Mouse (Mus musculus) layer of hippocampus, postnatal 25 days (tissue): Measurements from ENCODE around the gene Tbl2. TPM values are rescaled to one million over a fixed set of nuclear protein-coding genes. Genes with fewer than 3 reads are reported as not detected.

Experiments used
- DNase-seq, 2 experiments: peaks; one replicate each; pipeline ENCODE4 v3.0.0; 2022; ENCODE audit warnings: mixed read lengths in 2 of 2, low spot score in 1 of 2; ENCODE audit errors: extremely low spot score in 1 of 2
- microRNA-seq, 2 experiments: library from miRNA; unstranded; fragments of <30 nt; microRNA quantifications; one replicate each; pipeline ENCODE4 v1.2.0; 2021
- total RNA-seq, 2 experiments: library from RNA; stranded (reverse); gene quantifications; 2 replicates each; pipeline ENCODE4 v1.2.3; 2021

Tbl2 gene
- total RNA-seq, 2 experiments from 2014 or later: 32.1 to 34.4 TPM

GRCm38 (mm10) chr5:135185596-135185995 is 36.1 kb downstream of the Tbl2 start:
- DNase-seq: no peak

- DNase-seq: no peak
Measured at GRCm38 (mm10) chr5:135186231-135186620, 36.8 kb downstream of the Tbl2 start.

GRCm38 (mm10) chr5:135186621-135187348 is 37.3 kb downstream of the Tbl2 start, which contains the start of gene Baz1b:
Baz1b (plus strand) TSS chr5:135187264.
- DNase-seq: peak; percentile 83 to 96

- peak in 1 of 2 experiments; percentile 33 for DNase-seq
Measured at GRCm38 (mm10) chr5:135187349-135188213, 38.1 kb downstream of the Tbl2 start.

- DNase-seq: no peak
Measured at GRCm38 (mm10) chr5:135188214-135188554, 38.7 kb downstream of the Tbl2 start.

GRCm38 (mm10) chr5:135189281-135190022 is 40.0 kb downstream of the Tbl2 start:
- DNase-seq: no peak

GRCm38 (mm10) chr5:135191620-135192019 is 42.2 kb downstream of the Tbl2 start:
- DNase-seq: peak in 1 of 2 experiments; percentile 73

- no peak for DNase-seq
Measured at GRCm38 (mm10) chr5:135192431-135192830, 43.0 kb downstream of the Tbl2 start.

GRCm38 (mm10) chr5:135196367-135196766 is 46.9 kb downstream of the Tbl2 start:
- no peak for DNase-seq

GRCm38 (mm10) chr5:135202763-135203162 is 53.3 kb downstream of the Tbl2 start:
- DNase-seq: no peak

- no peak for DNase-seq
Measured at GRCm38 (mm10) chr5:135208197-135208596, 58.7 kb downstream of the Tbl2 start.

Small RNA genes lying within 50 kb of the gene (microRNA-seq; reads per million reads assigned to microRNA genes)
- 0 reads per million in 2 experiments for gene Gm25315

Other genes starting within 250 kb of the Tbl2 start
- gene Tmem270, start 242.9 kb upstream of the Tbl2 start, total RNA-seq: not detected
- not detected for gene Cldn13, start 234.1 kb upstream of the Tbl2 start, total RNA-seq
- gene Mettl27, start 217.3 kb upstream of the Tbl2 start, total RNA-seq: 1 to 10 TPM; 9.2 to 9.3 TPM
- not detected for gene Cldn4, start 202.7 kb upstream of the Tbl2 start, total RNA-seq
- gene Cldn3, start 163.4 kb upstream of the Tbl2 start, total RNA-seq: 1 to 10 TPM in 1 of 2 experiments, under 1 TPM in 1; 0.59 to 1.2 TPM
- gene Abhd11, start 140.5 kb upstream of the Tbl2 start, total RNA-seq: 10 to 100 TPM; 32.0 to 33.4 TPM
- 100 to 1,000 TPM; 113 to 115 TPM for gene Stx1a, start 126.2 kb upstream of the Tbl2 start, total RNA-seq
- 10 to 100 TPM; 43.7 TPM for gene Dnajc30, start 85.5 kb upstream of the Tbl2 start, total RNA-seq
- 10 to 100 TPM; 48.7 to 51.6 TPM for gene Bud23, start 84.7 kb upstream of the Tbl2 start, total RNA-seq
- gene Vps37d, start 71.4 kb upstream of the Tbl2 start, total RNA-seq: 10 to 100 TPM; 30.4 to 32.8 TPM
- gene Mlxipl, start 59.8 kb upstream of the Tbl2 start, total RNA-seq: 1 to 10 TPM; 3.1 to 5.8 TPM
- gene Bcl7b, start 18.6 kb downstream of the Tbl2 start, total RNA-seq: 10 to 100 TPM; 49.6 to 53.7 TPM
- gene Baz1b, start 37.6 kb downstream of the Tbl2 start, total RNA-seq: 10 to 100 TPM; 65.5 to 72.7 TPM
- gene Fzd9, start 101.6 kb downstream of the Tbl2 start, total RNA-seq: 1 to 10 TPM; 6.2 to 7.3 TPM
- gene Fkbp6, start 200.4 kb downstream of the Tbl2 start, total RNA-seq: under 1 TPM in 1 of 2 experiments, not detected in 1; 0.31 TPM
- gene Trim50, start 203.6 kb downstream of the Tbl2 start, total RNA-seq: not detected
- 10 to 100 TPM; 20.8 to 24.0 TPM for gene Nsun5, start 220.3 kb downstream of the Tbl2 start, total RNA-seq
- gene Pom121, start 244.9 kb downstream of the Tbl2 start, total RNA-seq: 10 to 100 TPM; 48.9 to 51.7 TPM